Mouse (Mus musculus) c-Kit-positive CD71-positive TER-119-positive erythroid progenitor cells, embryonic 14.5 days (primary cell): ENCODE measurements around the gene Ubox5.

Experiments used
- DNase-seq: peaks from one replicate; pipeline ENCODE4 v3.0.0-alpha.2; 2013; ENCODE audit warnings: low spot score

Gene Ubox5

GRCm38 (mm10) chr2:130634006-130634738 lies 4.3 kb upstream of the Ubox5 start:
- DNase-seq, result no peak

GRCm38 (mm10) chr2:130632887-130633675 lies 3.2 kb upstream of the Ubox5 start:
- DNase-seq, result no peak

- DNase-seq, result no peak
Observed at GRCm38 (mm10) chr2:130632416-130632815, 2.6 kb upstream of the Ubox5 start.

GRCm38 (mm10) chr2:130629080-130629838 lies 579 bp downstream of the Ubox5 start:
- DNase-seq, result peak; percentile 21

- peak; percentile 29 for DNase-seq
Observed at GRCm38 (mm10) chr2:130628424-130628823, 1.4 kb downstream of the Ubox5 start.

GRCm38 (mm10) chr2:130618972-130619371 lies 10.9 kb downstream of the Ubox5 start:
- no peak for DNase-seq

- peak; percentile 16 for DNase-seq
Observed at GRCm38 (mm10) chr2:130613091-130613490, 16.7 kb downstream of the Ubox5 start.

GRCm38 (mm10) chr2:130602195-130602594 lies 27.6 kb downstream of the Ubox5 start:
- no peak for DNase-seq

- no peak for DNase-seq
Observed at GRCm38 (mm10) chr2:130598399-130598798, 31.4 kb downstream of the Ubox5 start.

- no peak for DNase-seq
Observed at GRCm38 (mm10) chr2:130597601-130598010, 32.2 kb downstream of the Ubox5 start.

GRCm38 (mm10) chr2:130595596-130595995 lies 34.2 kb downstream of the Ubox5 start:
- no peak for DNase-seq

- DNase-seq, result no peak
Observed at GRCm38 (mm10) chr2:130591016-130591415, 38.8 kb downstream of the Ubox5 start.

- DNase-seq, result no peak
Observed at GRCm38 (mm10) chr2:130589761-130590160, 40.1 kb downstream of the Ubox5 start.

GRCm38 (mm10) chr2:130589157-130589556 lies 40.7 kb downstream of the Ubox5 start:
- DNase-seq, result no peak

- no peak for DNase-seq
Observed at GRCm38 (mm10) chr2:130588373-130588772, 41.5 kb downstream of the Ubox5 start.

GRCm38 (mm10) chr2:130586016-130586415 lies 43.8 kb downstream of the Ubox5 start:
- DNase-seq, result no peak

- DNase-seq, result no peak
Observed at GRCm38 (mm10) chr2:130583902-130584560, 45.8 kb downstream of the Ubox5 start.

GRCm38 (mm10) chr2:130582552-130582951 lies 47.3 kb downstream of the Ubox5 start, which contains the start of gene Avp:
Gene Avp (minus strand): TSS chr2:130582554.
- no peak for DNase-seq

- no peak for DNase-seq
Observed at GRCm38 (mm10) chr2:130581201-130581600, 48.6 kb downstream of the Ubox5 start.

GRCm38 (mm10) chr2:130579791-130580190 lies 50.0 kb downstream of the Ubox5 start:
- no peak for DNase-seq

- peak; percentile 38 for DNase-seq
Observed at GRCm38 (mm10) chr2:130578148-130578547, 51.7 kb downstream of the Ubox5 start.

- peak; percentile 40 for DNase-seq
Observed at GRCm38 (mm10) chr2:130577632-130578031, 52.2 kb downstream of the Ubox5 start.
